Mouse (Mus musculus): ENCODE results near the gene C130079G13Rik.
"Not testable (repeated sequence)": the region's sequence is repeated elsewhere in the genome, so short reads cannot be mapped to it uniquely, and the experiment has no call there.

Gene C130079G13Rik

DNA sequence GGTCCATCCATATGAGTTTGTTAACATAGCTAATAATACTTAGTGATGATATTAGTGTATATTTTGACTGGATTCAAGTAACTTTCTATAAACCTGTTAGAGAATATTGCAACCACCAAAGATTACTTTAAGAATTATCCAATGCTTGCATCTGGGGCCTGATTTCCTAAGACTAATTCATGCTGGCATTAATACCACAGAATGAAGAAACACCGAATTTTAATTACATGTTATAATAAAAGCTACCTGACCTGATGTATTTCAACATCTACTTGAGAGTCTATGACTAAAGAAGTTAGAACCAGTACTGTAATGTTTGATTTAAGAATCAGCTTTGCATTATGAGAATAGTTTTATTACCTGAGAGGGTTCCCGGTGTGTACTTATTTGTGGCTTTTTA is at the start of gene C130079G13Rik:
Gene C130079G13Rik (plus strand): TSS at position 301 of the 400 bp plus-strand sequence.
- no peak for DNase-seq (ENCODE audit: low read depth, low spot score)

DNA sequence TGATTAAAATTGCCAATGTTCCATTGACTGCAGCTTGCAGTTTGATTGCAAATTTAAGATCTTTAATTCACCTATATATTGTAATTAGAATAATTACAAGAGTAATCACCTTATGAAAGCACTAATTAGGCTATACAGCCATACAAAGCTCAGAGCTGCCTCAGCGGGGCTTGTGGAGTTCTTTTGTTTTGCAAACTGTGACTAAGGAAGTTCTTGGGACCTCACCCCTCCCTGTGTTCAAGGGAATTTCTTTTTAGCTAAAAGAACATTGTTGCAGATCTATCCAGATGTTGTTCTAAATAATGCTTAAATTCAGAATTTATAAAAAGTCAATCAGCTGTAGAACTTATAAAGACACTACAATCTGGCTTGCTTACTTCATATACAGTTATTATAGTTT is 47.4 kb upstream of the C130079G13Rik start:
- DNase-seq (ENCODE audit: low read depth, low spot score), result not testable (repeated sequence)

DNA sequence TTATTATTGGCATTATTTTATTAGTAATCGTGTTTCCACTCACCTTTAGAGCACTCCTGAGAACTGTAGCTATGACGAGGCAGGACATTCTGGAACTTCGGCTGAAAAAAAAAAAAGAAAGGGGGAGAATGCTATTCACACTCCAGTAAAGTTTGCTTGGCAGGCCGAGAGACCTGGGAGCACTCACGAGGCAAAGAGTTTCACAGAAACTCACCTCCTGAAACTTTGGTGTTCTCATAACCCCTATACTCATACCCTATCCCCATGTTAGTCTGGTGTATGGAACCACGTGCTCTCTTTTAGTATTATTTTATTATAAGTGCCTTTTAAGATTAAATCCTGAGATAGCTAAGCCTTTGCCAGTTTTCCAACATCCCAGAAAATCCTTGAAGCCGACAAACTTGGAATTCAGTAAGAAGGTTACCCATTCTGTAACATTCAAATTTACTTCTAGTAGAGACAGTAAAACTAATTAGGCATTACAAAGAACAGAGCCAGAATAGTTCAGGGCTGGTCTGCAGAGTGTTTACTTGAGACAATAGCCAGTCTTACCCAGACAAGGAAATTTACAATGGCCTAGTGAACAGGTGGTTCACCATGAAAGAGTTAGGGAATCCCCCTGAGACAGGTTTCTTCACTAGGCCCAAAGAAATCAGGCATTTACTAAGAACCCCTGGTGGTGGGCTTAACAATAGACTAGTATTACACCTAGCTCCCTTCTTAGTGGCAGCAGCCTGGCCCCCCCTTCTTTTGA is 45.0 kb upstream of the C130079G13Rik start:
- DNase-seq (ENCODE audit: low read depth, low spot score), result not testable (repeated sequence)

DNA sequence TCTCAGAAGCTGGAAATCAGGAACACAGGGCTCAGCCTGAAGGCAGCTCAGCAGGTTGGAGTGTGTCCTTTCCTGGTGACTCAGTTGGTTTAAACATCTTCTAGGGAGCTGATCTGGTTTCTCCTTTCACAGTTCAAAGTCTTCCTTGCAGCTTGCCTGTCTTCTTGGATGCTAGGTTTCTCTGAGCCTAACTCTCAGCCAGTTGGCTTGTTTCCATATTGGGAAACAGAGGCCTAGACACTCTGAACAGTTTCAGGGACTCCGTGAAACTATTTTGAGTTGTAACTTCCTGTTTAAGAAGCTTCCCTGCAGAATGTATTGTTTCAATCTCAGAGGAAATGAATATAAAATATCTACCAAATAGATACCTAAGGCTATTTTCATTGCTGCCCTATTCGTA is 31.7 kb upstream of the C130079G13Rik start:
- no peak for DNase-seq (ENCODE audit: low read depth, low spot score)

DNA sequence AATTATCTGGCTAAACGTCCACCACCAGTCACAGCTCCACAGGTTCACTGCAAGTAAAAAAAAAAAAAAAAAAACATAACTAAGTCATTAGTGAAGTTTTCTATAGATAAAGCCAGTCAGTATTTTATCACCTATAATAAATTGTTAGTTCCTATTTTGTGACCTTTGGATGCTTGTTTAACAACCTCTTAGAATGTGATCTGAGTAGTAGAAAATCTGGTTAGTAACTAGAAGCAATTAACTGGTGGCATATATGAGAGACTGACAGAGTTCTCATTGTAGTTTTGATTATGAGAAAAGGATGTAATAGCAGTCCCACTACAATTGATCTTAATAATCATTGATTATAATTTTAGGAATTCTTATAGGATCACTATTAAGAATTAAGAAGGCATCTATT is 9.6 kb downstream of the C130079G13Rik start:
- DNase-seq (ENCODE audit: low read depth, low spot score), result no peak

DNA sequence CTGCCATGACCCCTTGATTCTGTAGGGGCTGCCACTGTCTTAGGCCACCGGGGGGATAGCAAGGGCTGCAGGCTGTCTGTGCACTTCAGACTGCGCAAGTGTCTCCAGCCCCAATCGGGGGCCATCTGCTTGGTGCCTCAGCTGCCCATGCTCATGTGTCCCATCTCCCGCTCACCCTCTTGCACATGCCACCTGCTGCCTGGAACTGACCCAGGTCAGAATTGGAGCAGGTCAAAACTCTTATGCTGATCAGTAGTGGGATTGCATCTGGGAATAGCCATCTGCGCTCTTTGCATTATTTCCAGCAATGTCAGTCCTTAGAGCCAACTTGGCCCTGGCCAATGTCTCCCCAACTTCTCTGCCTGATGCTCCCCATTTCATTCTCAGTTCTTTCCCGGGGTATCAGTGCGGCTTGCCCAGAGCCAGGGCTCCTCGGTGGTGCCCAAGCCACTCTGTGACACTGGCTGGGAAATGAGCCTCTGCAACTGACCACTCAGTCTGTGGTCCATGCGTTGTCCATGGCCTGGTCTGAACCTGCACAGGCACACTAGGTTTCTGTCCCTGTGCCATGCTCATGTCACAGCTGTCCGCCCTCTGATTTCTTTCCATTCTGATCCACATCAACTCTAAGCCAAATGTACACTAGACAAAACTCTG is 22.4 kb downstream of the C130079G13Rik start:
- DNase-seq (ENCODE audit: low read depth, low spot score), result peak; percentile 19

DNA sequence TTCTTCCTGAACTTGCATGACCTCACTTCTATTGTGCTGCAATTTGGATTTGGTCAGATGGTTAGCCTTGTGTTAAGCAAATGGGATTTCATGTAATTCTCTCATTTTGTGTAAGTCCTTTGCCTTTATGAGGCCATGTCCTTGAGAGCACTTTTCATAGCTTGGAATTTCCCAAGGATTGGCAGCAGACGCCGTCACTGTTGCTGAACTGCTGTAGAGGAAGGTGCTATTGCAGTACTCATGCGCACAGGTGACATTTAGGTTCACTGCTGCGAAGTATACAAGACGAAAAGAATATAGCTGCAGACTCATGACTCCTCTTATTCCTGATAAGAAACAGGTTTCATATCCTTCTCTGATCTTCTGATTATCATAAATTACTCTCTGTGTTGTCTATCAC is 45.9 kb downstream of the C130079G13Rik start:
- DNase-seq (ENCODE audit: low read depth, low spot score), result no peak

DNA sequence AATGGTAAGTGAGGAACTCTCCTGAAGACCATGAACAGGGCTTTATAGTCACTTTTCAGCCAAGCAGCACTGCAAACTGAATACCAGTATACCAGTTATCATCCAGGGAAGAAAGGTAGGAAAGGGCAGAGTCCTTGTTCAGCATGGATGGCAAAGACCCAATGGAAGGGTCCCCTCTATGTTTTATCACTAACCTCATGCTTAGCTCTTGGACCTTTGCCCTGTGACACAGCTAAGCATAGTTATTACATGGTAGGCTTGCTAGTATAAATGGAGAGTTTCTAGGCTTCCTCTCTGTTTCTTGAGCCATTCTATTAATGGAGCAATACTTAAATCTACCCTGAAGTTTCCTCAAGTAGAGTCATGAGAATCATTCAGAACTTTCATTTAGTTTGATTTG is 49.6 kb downstream of the C130079G13Rik start:
- no peak for DNase-seq (ENCODE audit: low read depth, low spot score)

Data from brain, adult 2 months (tissue).